Mouse (Mus musculus) CD4-positive, CD25-positive, alpha-beta regulatory T cell, adult 2 months (primary cell): ENCODE measurements around the gene Gucy2e.

Source experiments
- DNase-seq: peaks from one replicate; pipeline ENCODE4 v3.0.0-alpha.2; 2012; ENCODE audit warnings: low read depth, low spot score

Gene Gucy2e

DNA sequence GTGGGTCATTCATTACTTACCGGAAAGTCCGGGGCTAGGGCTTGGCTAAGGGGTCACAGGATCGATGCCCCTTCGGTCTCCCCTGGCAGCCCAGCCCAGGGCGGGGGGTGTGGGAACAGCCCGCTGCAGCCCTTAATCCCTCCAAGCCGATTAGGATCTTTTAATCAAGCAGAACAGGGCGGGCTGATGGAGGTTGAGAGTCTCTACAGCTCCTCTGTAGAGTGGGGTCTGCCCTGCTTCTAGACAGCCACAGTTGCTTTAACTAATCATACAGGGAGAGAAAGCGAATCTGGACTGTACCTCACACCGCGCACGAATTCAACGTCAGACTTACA lies at the start of gene Gucy2e:
Gene Gucy2e (minus strand): TSS at position 111 of the 335 bp plus-strand sequence.
- no peak for DNase-seq

DNA sequence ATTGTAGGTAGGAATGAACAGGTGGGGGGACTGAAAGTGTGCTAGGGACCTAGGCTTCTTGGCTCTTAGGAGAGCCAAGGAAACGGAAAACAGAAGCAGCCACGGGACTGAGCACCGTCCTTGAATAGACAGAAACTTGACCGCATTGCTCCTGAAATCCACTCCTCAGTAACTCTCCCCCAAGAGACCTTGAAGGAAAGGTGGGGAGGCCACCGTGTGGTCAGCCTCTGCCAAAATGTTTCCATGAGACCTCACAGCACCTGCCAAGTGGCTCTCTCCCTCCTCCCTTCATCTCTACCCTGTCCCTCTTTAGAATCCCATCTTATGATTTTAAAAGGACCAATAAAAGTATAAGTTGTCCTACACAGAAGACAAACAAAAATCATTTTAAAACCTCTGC lies 40.4 kb upstream of the Gucy2e start:
- DNase-seq: no peak

DNA sequence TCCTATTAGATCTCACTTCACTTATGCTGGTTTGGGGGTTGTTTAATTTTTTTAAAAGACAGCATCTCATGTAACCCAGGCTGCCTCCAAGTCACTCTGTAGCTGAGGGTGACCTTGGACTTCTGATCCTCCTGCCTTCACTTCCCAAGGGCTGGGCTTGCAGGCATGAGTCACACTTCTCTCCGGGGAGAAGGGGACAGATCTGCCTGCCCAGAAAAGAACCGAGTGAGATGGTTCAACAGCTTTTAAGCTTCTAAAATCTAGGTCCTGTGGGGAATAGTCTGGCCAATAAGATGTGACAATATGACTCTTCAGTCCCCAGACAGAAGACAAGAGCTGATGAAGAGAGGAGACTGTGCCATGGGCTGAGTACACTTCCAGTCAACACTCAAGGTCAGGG lies 39.2 kb upstream of the Gucy2e start:
- DNase-seq: no peak

DNA sequence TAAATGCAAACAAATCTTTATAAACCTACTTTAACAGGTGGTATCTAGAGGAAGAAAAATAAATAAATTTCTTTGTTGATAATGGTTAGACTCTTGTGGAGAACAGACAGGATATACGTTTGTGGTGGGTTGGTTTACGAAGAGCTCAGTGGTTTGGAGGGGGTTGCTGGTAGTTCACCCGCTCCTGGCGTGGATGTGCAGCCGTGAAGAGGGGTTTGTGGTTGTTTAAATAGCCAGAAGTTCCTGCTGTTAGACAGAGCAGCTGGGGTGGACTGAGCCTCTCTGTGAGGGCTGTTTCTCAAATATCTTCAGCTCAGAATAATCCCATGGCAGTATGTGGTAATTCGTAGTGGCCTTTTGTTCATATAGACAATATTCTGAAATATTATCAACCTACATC lies 38.8 kb upstream of the Gucy2e start:
- DNase-seq: no peak

DNA sequence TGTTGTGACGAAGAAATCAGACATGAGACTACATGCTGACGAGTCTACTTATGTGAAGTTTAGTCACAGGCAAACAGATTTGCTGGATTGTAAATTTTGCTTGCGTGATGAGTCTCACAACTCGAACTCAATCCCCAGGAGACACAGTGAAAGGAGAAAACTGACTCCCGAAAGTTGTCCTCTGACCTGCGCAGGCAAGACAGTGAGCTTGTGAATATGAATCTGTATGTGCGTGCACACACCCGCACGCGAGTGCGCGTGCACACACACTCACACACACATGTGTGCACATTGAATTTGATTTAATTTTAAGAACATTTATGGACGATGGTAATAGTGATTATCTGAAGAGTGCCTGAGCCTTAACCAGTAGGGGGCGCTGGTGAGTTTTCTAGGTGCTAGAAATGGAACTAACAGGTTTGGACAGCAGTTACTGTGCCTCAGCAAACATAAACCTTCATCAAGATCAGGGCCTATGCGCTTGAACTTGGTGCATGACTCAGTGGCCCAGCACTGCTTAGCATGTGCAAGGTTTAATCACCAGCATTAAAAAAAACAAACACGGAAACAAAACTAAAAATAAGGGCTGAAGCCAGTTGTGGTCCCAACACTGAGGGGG lies 35.4 kb upstream of the Gucy2e start:
- DNase-seq: peak; percentile 89

DNA sequence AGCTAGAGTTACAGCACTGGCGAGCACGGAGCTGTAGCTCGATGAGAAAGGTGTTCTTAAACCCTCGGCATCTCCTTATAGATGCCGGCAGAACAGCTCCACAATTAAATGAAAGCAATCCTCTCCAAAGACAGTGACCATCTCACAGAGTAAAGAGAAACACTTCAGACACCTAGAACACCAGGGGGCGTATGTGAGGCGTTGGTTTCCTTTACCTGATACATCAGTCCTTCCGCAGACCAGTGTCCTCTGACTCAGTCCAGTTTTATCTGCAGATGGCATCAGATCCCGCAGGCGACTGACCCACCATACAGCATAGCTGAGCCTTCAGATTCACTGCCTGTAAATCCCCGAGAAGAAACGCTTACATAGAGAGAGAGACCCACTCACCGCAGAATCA lies 32.7 kb upstream of the Gucy2e start:
- DNase-seq: peak; percentile 86

DNA sequence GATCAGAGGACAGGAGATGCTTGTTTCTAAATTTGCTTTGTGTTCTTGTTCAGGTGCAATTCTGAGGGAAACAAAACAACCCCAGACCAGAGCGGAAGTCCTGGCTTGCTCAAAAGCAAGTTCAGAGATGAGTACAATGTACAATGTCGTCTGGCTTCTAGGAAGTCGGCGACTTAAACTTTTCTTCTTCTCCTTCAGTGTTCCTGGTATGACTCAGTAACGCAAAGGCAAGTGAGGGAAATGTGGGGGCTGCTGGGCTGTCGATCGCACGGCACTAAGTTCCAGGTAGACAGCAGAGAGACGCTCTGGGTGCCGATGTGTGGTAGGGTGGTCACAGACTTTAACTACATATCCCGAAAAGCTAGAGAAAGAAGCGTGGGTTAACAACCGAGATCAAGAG lies 31.3 kb upstream of the Gucy2e start:
- peak; percentile 65 for DNase-seq

DNA sequence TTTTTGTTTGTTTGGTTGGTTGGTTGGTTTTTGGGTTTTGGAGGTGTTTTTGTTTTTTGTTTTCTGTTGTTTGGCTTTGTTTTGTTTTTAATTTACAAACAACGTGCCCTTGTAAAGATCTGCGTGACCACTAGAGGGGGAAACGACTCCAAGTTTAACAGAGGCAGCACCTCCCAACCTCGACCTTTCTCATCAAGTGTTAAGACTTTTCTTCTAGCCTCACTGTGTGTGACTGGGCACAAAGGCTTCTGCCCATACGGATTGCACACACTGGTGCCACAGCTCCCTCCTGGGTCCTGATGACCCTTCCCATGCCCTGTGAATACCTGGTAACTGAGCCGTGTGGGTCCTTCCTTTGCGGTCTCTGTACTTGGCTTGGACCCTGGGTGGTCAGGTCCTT lies 30.5 kb upstream of the Gucy2e start:
- peak; percentile 83 for DNase-seq

DNA sequence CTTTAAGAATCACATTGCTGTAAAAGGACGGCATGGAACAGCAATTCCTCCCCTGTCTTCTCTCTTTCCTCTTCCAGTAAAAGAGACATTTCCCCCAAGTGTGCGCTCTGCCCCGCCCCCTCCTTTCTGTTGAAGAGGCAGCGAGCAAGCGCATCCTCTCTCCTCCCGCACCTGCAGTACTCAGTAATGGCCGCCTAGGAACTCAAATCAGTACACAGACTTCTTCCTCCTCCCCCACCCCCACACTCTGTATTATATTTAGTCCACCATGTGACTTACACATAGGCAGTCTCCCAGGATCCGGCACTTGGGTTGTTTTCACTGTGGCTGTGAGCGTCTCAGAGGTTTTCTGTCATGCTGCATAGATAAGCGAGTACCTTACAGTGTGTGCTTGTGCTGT lies 29.4 kb upstream of the Gucy2e start:
- DNase-seq: peak; percentile 85

DNA sequence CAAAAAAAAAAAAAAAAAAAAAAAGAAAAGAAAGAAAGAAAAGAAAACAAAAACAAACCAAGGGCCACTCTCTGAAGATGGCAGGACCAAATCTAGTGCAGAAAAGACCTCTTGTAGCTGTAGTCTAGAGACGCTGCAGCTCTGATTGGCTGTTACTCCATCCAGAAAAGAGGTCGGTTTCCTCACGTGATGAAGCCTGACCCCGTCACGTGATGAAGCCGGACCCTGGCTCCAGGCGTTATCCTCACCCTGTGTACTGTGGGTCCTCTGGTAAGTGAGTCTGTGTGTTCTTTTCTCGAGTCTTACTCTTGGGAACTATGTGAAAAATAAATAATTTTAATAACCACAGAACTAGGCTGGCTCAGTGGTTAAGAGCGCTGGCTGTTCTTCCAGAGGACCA lies 28.6 kb upstream of the Gucy2e start:
- DNase-seq: no peak

DNA sequence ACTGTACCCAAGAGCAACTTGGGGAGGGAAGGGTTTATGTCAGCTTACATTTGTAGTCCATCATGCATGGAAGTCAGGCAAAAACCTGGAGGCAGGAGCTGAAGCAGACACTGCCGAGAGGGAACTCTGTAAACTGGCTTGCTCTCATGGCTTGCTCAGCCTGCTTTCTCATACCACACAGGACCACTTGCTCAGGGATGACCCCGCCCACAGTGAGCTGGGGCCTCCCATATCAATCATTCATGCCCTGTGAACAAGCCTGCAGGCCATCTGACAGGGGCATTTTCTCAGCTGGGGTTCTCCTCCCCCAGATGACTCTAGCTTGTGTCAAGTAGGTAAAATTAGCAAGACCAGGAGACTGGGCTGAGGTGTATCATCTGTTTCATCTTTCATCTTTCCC lies 27.4 kb upstream of the Gucy2e start:
- no peak for DNase-seq

DNA sequence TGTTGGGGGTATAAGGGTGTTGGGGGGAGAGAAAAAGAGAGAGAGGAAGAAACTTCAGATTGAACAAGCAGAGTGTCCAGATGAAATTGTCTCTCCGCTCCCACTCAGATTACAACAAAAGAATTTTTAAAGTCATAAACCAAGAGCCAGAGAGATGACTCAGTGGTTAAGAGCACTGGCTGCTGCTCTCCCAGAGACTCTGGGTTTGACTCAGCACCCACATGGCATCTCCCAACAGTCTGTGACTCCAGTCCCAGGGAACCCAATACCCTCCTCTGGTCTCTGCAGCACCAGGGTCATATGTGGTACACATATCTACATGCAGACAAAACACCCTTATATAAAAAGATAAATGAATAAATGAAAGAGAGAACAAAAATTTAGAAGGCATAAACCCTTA lies 23.3 kb upstream of the Gucy2e start:
- DNase-seq: no peak

DNA sequence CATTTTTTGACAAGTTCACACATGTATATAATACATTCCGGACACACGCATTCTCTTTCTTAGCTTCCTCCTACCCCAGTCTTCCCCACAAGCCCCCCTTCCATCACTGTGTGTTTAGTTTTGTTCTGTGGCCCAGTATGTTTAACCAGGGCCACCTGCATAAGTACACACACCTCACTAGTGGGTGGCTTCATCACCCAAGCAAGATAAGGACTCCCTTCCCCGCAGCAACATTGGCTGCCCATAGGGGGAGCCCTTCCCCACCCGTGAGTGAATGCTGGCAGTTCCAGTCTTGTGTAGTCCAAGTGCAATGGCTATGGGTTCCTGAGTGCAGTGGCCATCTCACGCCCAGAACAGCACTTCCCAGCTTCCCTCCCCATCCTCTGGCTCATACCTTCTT lies 21.5 kb upstream of the Gucy2e start:
- DNase-seq: peak; percentile 90

DNA sequence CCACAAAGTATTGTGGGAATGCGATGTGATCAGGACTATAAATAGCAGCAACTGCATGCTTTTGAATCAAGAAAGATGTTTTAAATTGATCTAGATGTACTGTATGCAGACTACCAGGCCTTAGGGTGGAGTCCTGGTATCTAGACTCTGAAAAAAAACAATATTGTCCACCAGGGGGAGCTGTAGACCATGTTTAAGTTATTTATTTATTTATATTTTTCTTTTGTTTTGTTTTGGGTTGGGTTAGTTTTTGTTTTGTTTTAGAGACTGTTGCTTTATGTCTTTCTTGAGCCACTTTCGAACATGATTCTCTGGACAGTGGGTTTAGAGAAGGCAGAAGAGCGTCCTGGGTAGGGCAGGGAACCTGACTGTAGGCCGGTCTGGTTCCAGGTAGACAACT lies 21.0 kb upstream of the Gucy2e start:
- peak; percentile 83 for DNase-seq

DNA sequence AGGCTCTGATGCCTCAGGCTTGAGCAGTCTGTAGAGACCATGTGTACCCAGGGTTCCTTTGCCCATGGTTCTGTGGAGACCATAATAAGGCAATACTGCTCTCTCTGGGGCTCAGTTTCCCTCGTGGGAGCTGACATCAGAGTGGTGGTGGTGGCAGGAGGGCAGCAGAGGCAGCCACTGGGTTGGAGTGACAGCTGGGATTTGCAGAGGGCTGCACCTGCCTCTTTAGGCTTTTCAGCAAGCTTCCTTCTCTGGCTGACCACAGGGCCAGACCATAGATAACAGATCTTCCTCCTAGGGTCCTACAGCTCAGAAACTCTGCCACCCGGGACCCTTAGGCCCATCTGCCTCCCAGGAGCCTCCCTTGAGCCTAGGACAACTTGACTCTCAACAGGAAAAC lies 20.2 kb upstream of the Gucy2e start:
- no peak for DNase-seq

DNA sequence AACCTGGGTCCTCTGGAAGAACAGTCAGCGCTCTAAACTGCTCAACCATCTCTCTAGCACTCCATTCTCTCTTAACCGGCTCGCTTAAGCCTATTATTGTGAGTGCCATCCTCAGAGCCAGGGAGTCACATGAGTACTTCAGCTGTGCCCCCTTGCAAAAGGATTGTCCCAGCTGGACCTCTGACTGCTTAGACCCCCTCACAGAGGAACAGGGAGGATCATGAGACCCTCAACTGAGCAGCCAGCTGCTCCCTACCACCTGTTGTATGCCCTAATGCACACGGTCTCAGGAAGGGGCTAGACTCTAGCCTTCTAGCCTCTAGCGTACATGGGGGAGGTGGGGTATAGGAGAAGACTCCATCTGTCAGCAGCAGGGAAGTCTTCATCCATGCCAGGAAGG lies 18.0 kb upstream of the Gucy2e start:
- no peak for DNase-seq

DNA sequence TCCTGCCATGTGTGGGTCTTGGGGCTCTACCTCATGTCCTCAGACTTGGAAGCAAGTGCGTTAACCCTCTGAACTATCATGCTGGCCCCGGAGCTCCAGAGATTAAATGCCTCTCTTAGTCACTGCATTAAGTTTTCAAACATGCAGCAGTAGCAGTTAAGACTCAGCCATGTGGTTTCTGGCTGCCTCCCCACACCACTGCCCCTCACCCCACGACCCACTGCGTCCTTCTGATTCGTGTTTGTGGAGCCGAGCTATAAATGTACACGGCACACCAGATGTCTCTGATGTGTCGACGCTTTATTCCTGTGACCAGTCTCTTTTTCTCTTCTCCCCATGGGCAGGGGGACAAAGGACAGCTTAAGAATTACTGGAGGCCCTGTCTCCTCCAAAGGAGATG lies 16.3 kb upstream of the Gucy2e start:
- no peak for DNase-seq

DNA sequence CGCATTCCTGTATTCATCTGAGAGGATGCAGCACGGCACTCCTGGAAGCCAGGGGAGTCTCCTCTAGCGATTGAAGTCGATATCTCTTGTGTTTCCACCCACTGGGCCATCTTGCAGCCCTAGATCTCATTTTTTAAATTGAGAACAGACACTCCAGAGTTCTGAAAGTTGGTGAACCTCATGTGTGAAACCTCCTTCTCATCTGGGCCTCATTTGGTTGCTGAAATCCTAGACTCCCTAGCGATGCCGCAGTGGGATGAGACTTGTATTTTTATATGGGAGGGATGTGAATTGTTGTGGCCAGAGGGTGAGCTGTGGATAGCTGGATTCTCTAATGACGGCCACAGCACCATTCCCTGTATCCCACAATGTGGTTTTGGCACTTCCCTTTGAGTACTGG lies 15.1 kb upstream of the Gucy2e start:
- DNase-seq: no peak

DNA sequence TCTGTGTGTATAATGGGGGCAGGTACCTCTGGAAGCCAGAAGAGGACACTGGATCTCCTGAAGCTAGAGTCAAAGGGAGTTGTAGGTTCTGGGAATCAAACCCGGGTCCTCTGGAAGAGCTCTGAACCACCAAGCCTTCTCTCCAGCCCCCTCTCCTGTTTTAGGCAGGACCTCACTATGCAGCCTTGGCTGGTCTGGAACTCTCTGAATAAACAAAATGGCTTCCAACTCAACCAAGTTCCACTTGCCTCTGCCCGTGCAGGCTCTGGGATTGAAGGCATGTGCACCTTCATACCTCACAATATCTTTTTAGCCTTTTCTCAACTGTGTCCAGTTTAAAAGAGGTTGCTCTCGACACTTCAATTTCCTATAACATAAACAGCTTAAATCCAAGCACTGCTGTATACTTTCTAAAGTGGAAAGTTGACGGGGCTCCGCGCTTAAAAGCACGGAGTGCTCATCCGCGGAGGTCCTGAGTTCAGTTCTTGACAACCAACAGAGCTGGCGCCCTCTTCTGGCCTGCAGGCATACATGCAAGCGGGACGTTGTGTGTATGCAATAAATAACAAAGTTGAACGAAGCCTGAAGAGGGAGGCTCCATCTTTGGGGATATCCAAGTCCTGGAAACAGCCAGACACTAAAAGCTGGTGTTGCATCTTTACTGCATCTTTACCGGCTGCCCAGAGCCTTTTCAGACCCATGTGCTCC lies 14.5 kb upstream of the Gucy2e start:
- DNase-seq: peak; percentile 67

DNA sequence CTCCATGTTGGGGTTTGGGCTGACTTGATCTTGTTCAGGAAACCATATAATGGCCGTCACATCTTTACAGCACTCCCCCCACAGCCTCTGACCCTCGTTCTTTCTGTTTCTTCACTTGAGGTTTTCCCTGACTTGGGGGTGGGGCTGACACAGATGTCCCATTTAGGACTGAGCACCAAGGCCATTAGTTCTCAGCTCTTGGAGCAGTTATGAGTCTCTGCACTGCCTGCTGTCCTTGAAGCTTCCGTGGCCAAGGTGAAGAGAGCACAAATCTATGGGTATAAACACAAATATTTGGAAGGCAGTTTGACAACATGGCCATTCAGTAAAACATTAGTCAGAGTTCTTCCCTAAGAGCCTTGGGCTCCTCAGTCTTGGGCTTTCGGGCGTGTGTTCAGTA lies 13.3 kb upstream of the Gucy2e start:
- DNase-seq: no peak

DNA sequence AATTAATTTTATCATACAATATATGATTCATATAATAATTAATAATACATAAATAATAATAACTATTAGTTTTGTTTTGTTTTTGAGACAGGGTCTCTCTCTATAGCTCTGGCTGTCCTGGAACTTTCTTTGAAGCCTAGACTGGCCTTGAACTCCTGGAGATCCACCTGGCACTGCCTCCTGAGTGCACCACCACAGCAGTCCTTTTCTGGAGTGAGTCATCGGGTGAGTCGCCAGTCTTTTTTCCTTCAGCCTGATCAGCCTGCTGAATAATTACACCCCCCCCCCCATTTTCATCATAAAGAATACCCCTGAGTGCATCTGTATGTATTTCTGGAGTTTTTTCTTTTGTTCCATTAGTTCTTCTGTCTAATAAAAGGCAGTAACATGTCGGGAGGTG lies 12.3 kb upstream of the Gucy2e start:
- DNase-seq: no peak

DNA sequence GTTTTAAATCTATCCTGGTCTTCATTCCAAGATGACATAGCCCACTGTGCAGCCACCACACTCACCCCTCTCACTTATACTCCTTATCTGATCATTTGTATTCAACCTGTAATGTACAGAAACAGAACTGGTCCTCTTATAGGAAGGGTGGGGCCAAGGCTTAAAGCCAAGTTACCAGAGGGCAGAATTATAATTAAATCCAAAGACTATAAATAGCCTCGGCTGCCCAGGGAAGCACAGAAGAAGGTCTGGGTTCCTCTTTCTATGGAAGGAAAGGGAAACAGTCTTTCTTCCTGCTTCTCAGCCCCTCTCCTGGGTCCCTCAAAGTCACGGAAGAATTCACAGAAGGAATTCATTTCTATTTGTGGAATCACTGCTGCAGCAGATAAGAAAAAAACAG lies 8.8 kb upstream of the Gucy2e start:
- no peak for DNase-seq

DNA sequence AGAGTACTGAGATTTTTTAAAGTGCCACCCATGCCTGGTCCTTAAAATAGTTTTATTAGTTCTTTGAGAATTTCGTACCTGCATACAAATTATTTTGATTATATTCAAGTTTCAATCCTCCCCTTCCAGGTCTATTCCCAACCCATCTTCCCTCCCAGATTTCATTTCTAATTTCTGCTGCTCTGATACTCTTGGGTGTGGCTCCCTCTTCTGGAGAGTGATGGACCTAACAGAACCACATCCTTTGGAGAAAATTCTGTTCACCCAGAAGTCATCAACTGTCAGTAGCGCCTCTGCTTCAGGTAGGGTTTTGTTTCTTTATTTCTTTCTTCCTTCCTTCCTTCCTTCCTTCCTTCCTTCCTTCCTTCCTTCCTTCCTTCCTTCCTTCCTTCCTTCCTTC lies 8.1 kb upstream of the Gucy2e start:
- peak; percentile 69 for DNase-seq
